Mouse (Mus musculus) lung, embryonic 15.5 days (tissue): Measurements from ENCODE around the gene Akr7a5. TPM values are rescaled to one million over a fixed set of nuclear protein-coding genes. Genes with fewer than 3 reads are reported as not detected.

ENCODE experiments used
- microRNA-seq: library from miRNA; unstranded; fragments of <30 nt; microRNA quantifications from one replicate; pipeline ENCODE4, GENCODE M21; 2016
- polyA plus RNA-seq: library from polyadenylated mRNA; unstranded; fragments of >200 nt; fragmentation: Nextera tagmentation; extraction: Ambion mirVana; gene quantifications from 2 replicates; pipeline ENCODE4 v1.2.1, GENCODE M21; 2015

Gene Akr7a5
- polyA plus RNA-seq, 1 experiment from 2014 or later: 103 TPM

Small RNA genes lying within 50 kb of the gene (microRNA-seq; reads per million reads assigned to microRNA genes)
- 0.56 reads per million for gene Gm24245
- 0.56 reads per million for gene Gm25732

Other genes starting within 250 kb of the Akr7a5 start
- gene Htr6, start 235.2 kb upstream of the Akr7a5 start, polyA plus RNA-seq: not detected in 2 replicates
- gene Nbl1, start 217.8 kb upstream of the Akr7a5 start, polyA plus RNA-seq: 61.2 and 61.4 TPM in 2 replicates
- gene Minos1, start 179.6 kb upstream of the Akr7a5 start, polyA plus RNA-seq: 517 and 528 TPM in 2 replicates
- gene Capzb, start 117.8 kb upstream of the Akr7a5 start, polyA plus RNA-seq: 454 and 467 TPM in 2 replicates
- gene Pqlc2, start within 50 bp of the Akr7a5 start, polyA plus RNA-seq: 11.0 and 12.0 TPM in 2 replicates
- 117 and 118 TPM in 2 replicates for gene Mrto4, start 41.8 kb downstream of the Akr7a5 start, polyA plus RNA-seq
- gene Emc1, start 41.8 kb downstream of the Akr7a5 start, polyA plus RNA-seq: 31.9 and 33.6 TPM in 2 replicates
- gene Ubr4, start 41.9 kb downstream of the Akr7a5 start, polyA plus RNA-seq: 64.5 and 68.4 TPM in 2 replicates
- gene Iffo2, start 219.8 kb downstream of the Akr7a5 start, polyA plus RNA-seq: 3.6 and 4.1 TPM in 2 replicates